Mouse (Mus musculus) T-helper 17 cell (primary cell): Measurements from ENCODE around the gene Bcl6b.

Experiments used
- in situ Hi-C, 2 experiments: fragments of 300-600 bp; cut with MboI, MseI; formaldehyde crosslinking; loops; 1 replicate in 1 of 2; 2 replicates in 1 of 2; pipeline ENCODE4 v1.15.1; 2025; ENCODE audit warnings: high pct_unique_total_duplicates in 2 of 2

The Bcl6b gene

DNA sequence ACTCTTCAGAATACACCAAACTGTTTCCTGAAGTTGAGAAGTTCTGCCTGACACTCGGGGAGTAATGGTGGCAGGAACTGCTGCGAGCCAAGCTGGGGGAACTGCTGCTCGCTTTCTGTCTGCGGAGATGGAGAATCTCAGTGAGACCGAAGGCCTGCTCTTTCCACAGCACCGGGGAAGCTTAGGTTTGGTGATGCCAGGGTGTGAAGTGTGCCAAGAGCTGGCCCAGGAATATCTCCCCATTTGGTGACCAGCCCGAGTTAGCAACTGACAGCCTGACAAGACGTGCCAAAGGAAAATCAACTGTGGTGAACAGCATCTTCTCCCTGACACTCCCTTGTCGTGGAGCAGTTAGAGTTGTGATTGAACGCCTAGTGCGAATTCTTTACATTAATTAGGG, 51.3 kb downstream of the Bcl6b start:
- in situ Hi-C loops: loop anchor here in 1 of 2 experiments (5.0 to 10.0 kb wide), 2 partner anchors 34 to 124 kb away; partner anchors contain the start of genes Asgr1 and Slc16a11

GRCm38 (mm10) chr11:70177647-70178046, 52.0 kb downstream of the Bcl6b start:
- in situ Hi-C loops: loop anchor here in 1 of 2 experiments (5.0 to 10.0 kb wide), 2 partner anchors 35 to 123 kb away; partner anchors contain the start of genes Asgr1 and Slc16a11

DNA sequence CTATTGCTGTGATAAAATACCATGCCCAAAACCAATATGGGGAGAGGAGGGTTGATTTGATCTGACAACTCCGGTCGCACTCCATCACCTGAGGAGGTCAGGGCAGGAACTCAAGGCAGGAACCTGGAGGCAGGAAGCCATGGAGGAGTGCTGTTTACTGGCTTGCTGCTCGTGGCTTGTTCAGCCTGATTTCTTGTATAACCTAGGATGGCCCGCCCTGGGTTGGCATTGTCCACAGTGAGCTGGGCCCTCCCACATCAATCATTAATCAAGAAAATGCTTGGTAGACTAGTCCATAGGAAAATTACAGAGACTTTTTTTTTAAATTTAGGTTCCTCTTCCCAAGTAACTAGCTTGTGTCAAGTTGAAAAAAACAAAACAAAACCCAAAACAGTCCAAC, 55.1 kb downstream of the Bcl6b start:
- in situ Hi-C loops: loop anchor here in 1 of 2 experiments (5.0 to 10.0 kb wide), 2 partner anchors 42 to 120 kb away; partner anchors contain the start of genes Asgr1 and Mgl2
